Mouse (Mus musculus) brown adipose tissue, adult 24 weeks (tissue): Measurements from ENCODE around the gene Arap1. TPM values are rescaled to one million over a fixed set of nuclear protein-coding genes. Genes with fewer than 3 reads are reported as not detected.
A peak's percentile ranks its signal among the peaks of the same experiment; 100 is the strongest.

Experiments
- H3K27ac ChIP-seq: fragments of 200-500 bp; replicated peaks from 2 replicates; pipeline ENCODE4 v1.5.1; 2012; ENCODE audit warnings: low read depth, mild to moderate bottlenecking, low read length
- H3K4me1 ChIP-seq: fragments of 200-500 bp; 2 replicates; pipeline ENCODE4 v1.6.1; 2012; ENCODE audit warnings: low read length, mixed read lengths; ENCODE audit not compliant: control insufficient read depth, insufficient read depth, insufficient read length
- H3K4me3 ChIP-seq: fragments of 200-500 bp; 2 replicates; pipeline ENCODE4 v1.5.1; 2012; ENCODE audit warnings: low read depth, mild to moderate bottlenecking, low read length, moderate library complexity; ENCODE audit not compliant: insufficient read depth
- polyA plus RNA-seq: library from polyadenylated mRNA; stranded (reverse); fragments of >200 nt; gene quantifications from 2 replicates; pipeline ENCODE4 v1.2.4, GENCODE M21; 2012; ENCODE audit not compliant: missing spikeins, insufficient read depth, insufficient read length

The Arap1 gene
- polyA plus RNA-seq, 1 experiment = 23.3 TPM

DNA sequence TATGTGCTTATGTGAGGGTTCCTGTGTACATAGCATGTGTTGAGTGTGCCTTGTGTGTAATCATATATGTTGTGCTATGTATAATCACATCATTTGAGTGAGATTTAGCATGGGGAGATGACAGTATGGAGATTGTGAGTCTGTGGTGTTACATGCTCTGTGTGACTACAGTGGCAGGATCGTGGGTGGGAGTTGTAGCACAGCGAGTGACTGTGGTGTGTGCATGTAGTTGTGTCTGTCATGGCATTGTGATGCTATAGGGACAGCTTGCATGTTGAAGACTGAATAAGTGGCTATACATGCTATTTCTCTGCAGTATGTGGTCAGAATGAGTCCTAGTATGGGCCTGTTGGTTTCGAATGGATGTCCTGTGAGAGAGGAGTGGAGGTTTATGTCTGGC lies 104.8 kb downstream of the Arap1 start:
- H3K27ac ChIP-seq = peak overlapping the region; percentile 95
- H3K4me1 ChIP-seq = peaks cover 20% of the 10 kb centered on the region
- peak overlapping the region; percentile 73 for H3K4me3 ChIP-seq

DNA sequence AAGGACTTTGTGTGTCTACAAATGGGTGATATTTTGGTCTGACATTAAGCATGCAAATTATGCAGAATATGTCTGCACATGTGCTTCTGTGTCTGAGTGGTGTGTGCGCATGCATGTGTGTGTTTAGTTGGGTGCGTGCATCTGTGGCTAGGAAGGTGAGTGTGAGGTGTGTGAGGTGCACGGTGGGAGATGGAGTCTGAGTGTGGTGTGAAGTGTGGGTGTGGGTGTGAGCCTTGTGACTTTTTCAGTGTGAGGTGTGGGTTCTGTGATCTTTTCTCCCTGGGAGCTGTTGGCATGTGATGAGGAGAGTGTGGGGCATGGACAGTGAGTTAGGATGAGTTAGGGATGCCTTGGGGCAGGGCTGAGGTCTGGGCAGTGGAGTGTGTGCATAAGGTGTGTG lies 105.4 kb downstream of the Arap1 start:
- peak overlapping the region; percentile 95 for H3K27ac ChIP-seq
- H3K4me3 ChIP-seq = peak overlapping the region; percentile 73
- peaks cover 23% of the 10 kb centered on the region for H3K4me1 ChIP-seq

DNA sequence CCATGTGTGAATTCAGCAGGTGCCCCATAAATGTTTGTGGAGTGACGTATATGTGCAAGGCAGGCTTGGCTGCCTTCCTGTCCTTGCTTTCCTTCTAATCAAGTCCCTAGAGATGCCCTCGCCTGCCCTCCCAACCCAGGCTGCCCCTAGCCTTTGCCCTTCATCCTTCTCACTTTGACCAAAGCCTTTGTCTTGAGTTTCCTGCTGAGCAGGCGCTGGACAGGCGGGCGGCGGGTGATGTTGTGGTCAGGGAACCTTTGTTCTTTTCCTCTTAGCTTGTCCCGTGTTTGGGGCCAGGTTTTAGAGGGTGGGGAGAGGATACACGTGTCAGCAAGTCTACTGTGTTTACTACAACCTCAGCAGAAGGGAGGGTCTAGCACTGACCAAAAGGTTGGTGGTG lies 105.9 kb downstream of the Arap1 start:
- Histone ChIP-seq H3K27ac (peak overlapping the region; percentile 95), H3K4me3 (peak overlapping the region; percentile 73), H3K4me1 (peaks cover 27% of the 10 kb centered on the region)

DNA sequence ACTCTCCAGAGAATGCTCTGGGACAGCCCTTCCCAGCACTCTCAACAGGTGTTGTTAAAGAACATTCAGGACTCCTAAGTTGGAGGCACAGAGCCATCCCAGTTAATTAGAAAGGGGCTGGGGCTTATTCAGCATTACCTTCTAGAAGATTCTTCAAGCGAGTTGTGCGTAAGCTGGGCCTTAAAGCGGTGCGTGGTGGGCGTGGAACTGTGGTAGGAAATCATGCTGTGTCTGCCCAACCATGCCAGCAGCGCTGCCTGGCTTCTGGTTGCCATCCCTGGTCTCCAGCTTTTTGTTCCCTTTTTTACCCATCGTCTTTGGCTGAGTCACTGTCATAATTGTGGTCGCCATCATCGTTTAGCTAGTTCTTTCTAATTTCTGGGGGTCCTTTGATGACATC lies 106.6 kb downstream of the Arap1 start:
- Histone ChIP-seq H3K27ac (peak overlapping the region; percentile 91), H3K4me3 (peak overlapping the region; percentile 73), H3K4me1 (peaks cover 33% of the 10 kb centered on the region)

DNA sequence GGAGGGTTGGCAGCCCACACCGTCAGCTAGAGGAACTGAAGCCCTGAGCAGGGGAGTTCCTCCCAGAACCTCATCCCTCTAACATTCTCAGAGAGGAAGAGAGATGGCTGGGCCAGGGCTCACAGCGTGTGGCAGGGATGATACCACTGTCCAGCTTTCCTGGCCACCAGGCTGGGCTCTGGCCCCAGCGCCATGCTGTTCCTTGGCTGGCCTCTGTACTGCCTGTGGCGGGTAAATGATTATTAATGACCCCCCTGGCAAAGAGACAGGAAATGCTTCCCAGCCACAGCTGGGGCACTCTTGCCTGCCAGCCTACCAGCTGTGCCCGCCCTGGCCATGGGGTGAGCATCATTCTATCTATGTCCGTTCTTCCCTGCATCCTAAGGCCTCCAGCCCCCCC lies 107.3 kb downstream of the Arap1 start:
- Histone ChIP-seq H3K4me3 (peak overlapping the region; percentile 73), H3K27ac (peak overlapping the region; percentile 91), H3K4me1 (peaks cover 37% of the 10 kb centered on the region)

DNA sequence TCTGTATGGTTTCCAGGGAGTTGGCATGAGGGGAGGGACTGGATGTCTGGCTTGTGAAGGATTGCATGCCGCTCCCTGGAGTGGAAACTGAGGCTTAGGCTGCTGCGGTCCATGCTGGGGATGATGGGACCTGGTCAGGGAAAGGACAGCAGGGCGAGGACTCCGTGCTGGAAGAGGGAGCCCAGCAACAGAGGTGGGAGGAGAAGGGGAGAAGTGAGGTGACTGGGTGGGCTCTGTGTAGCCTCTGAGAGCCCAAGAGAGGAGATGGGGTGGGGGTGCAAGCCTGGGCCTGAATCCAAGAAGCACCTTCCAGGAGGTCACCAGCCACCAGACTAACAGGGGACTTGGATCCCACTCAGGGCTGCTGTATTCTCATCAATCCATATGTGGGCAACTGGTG lies 108.5 kb downstream of the Arap1 start:
- Histone ChIP-seq H3K4me3 (peak overlapping the region; percentile 73), H3K27ac (peak overlapping the region; percentile 91), H3K4me1 (peaks cover 41% of the 10 kb centered on the region)

DNA sequence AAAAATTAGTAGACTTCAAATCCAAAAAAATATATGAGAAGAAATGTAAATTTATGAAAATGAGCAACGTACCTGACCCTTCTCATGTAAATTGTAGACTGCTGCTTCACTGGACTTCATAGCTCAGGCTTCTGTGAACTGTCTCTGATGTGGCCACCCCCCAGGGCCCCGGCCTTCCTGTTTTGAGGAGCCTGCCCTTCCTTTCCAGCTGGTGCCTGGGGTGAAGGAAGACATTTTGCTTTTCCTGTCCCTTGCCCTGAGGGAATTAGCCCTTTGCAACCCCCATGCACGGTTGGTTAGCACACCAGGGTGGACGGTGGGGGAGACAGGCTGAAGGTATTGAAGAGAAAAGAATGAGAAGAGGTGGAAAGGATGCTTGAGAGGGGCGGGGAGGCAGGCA lies 108.9 kb downstream of the Arap1 start:
- Histone ChIP-seq H3K27ac (peak overlapping the region; percentile 91), H3K4me1 (peaks cover 46% of the 10 kb centered on the region), H3K4me3 (peak overlapping the region; percentile 73)

DNA sequence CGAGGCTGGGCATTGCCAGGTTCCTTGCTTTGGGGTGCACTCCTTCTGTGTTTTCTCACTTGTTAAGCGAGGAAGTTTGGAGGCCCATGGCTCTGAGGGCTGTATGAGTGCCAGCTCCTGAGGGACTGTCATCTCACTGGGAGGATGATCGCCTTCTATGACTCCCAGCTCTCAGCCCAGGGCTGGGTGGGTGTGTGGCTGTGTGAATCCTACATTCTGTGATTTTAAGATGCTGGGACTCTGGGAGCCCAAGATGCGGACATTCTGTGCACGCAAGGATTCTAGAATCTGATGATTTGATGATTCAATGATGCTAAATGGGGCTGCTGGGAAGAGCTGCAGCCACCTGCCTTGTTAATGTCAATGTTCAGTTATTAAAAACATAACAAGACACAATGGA lies 109.4 kb downstream of the Arap1 start:
- peak overlapping the region; percentile 73 for H3K4me3 ChIP-seq
- H3K27ac ChIP-seq = peak overlapping the region; percentile 77
- peaks cover 51% of the 10 kb centered on the region for H3K4me1 ChIP-seq

DNA sequence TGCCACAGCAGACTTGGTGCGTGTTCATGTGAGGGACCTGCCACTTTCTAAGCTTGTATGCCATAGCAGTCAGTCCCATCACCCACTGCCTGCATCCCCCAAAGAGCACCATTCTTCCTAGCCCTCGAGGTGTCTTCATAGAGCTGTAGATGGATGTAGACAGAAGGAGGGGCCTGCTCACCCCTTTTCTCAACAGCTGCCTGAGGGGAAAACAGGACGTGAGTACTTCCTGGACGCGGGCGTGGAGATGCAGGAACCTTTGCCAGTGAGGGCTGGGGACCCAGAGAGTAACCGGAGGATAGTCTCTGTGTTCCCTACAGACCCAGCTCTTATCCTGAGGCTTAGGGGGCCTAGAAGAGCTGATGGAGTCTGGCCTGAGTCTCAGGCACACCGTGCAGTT lies 109.9 kb downstream of the Arap1 start:
- peak overlapping the region; percentile 91 for H3K27ac ChIP-seq

DNA sequence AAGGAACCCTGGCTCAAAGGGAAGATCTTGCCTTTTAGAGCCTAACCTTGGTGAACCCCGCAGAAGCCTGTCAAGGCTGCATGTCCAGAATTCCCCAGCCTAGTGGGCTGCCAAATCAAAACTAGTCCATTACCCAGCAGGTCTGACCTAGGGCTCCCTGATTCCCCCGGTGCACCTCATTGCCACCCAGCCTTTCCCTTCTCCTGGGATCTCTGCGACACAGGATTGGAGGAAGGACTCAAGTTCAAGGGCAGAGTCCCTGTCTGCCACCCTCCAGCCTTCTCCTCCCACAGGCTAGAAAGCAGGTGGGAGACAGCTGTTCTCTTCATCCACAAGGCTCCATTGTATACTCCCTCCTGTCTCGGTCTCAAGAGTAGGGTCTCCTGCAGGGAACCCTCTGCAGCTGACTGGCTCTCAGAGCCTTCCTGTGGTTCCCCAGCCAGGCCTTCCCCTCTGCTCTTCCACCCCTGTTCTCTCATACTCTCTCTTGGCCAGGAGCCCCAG lies 110.5 kb downstream of the Arap1 start:
- Histone ChIP-seq H3K27ac (peak overlapping the region; percentile 91), H3K4me3 (no peak overlapping the region), H3K4me1 (peaks cover 58% of the 10 kb centered on the region)

More for the DNA sequence above, 109.9 kb downstream of the Arap1 start:
- peaks cover 56% of the 10 kb centered on the region for H3K4me1 ChIP-seq
- H3K4me3 ChIP-seq = peak overlapping the region; percentile 12; the same call in 1 of the 2 replicates

DNA sequence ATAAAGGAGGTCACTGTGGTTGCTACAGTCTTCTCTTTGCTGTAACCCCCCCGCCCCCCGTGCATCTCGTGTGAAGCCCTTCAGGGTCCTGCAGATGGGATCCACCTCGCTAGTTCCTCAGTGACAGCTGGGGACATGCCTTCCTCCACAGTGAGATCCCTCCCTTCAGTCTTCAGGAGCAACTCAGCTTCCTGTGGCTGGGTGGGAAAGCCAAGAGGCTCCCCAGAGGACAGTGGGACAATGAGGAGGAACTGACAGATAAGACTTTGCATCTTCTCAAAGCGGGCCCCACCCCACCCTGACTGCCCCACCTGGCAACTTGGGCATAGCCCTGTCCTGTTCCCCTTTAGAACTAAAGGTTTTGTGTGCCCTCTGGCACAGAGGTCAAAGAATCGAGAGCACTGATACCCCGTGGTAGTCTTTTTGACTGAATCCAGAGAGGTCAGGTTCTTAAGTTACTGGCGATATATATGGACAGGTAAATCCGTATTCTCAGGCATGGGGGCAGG lies 111.5 kb downstream of the Arap1 start:
- H3K4me1 ChIP-seq = peaks cover 66% of the 10 kb centered on the region
- peak overlapping the region; percentile 91 for H3K27ac ChIP-seq
- H3K4me3 ChIP-seq = no peak overlapping the region

DNA sequence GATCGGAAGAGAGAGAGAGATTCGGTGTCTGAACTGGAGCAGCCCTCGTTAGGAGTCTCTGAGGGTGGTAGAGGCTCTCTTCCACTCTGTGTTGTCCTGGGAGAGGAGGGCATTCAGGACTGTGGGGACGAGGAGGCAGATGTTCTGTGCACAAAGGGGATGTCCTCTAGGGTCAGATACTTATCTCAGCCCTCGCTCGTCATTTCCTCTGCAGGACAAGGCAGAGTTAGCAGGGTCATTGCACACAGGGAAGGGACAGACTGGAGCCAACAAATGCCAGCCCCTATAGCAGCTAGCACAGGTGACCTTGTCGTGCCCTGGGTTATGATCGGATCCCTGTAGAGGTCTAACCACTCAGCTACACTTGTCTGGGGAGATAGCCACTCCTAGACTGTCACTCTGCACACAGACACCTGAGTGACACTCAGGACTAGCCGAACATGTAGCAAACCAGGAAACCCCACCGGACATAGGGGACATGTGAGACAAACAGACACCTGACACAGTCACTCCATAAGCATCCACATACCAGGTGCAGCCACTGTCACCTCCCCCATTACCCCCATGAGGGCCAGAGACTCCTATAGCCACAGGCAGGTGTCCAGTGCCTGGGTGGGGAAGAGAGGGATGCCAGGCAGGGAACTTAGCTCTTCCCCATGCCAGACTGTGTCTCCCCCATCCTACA lies 112.2 kb downstream of the Arap1 start:
- Histone ChIP-seq H3K4me3 (no peak overlapping the region), H3K27ac (peak overlapping the region; percentile 91), H3K4me1 (peaks cover 65% of the 10 kb centered on the region)

DNA sequence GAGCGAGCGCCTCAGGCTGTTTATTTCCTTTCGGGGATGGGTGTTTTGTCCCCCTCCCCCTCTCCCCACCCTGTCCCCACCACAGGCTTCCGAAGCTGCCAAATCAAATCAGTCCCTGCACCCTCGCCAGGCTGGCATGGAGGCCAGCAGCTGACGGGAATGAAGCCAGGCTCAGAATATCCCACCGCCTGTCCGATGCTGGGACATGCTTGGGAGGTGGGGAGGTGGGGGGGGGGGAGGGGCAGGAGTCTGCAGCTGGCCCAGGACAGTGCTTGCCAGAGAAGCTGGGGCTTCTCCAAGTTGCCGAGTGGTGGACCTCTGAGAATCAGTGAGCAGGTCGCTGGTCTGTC lies 112.7 kb downstream of the Arap1 start:
- Histone ChIP-seq H3K27ac (peak overlapping the region; percentile 57; the same call in 1 of the 2 replicates), H3K4me3 (no peak overlapping the region), H3K4me1 (peaks cover 63% of the 10 kb centered on the region)

DNA sequence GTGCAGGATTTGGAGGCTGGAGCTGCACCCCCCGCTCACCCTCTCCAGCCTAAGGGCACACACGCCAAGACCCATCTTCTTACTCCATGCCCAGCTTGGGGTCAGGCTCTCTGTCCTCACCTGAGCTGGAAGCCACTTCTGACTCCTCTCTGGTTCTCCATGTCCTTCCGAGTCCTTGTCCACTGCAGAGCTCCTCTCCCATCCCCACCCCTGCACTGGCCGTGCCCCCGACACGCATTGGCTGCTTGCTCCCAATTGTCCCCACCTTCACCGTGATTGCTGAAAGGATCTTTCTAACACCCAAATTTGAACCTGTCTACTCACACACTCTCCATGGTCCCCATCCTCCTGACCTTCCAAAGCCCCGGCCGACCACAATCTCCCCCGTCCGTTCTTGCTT lies 113.7 kb downstream of the Arap1 start:
- Histone ChIP-seq H3K27ac (no peak overlapping the region), H3K4me1 (peaks cover 68% of the 10 kb centered on the region)

More for the DNA sequence above, 113.7 kb downstream of the Arap1 start:
- no peak overlapping the region for H3K4me3 ChIP-seq
